Mouse (Mus musculus): ENCODE data around the gene Cdh22.

DNA sequence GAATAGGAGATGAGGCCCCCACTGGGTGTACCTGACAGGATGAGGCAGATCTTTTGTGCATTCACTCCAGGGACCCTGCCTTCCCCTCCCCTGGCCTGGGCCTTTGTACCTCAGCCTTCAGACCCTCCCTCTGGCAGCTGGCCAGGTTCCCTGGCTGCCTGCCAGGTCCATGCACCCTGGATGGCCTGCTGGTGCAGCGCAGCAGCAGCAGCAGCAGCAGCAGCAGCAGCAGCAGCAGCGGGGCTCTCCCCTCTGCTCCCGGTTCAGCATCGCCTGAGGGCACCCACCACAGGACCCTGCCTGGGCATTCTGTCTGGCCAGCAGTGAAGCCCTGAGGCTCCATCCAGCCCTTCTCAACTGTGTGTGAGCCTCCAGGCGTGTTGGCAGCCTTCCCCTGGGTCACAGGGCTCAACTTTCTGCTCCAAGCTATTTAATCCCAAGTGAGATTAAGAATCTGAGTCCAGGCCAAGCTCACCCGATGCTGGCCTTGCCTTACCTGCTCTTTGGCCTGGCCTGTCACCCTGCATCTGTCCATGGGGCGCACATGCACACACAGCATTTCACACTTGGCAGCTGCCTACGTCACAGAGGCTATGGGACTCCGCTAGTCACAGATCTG is 50.5 kb downstream of the Cdh22 start:
- TF ChIP-seq POLR2A (IDR thresholded peaks at IDR 0.05; ENCODE audit: low read depth, low read length), result no peak
- TF ChIP-seq CTCF (IDR thresholded peaks at IDR 0.05; ENCODE audit: borderline replicate concordance, insufficient read depth, low read length), result no peak
